ENCODE assay signal across 20 mouse cellular contexts in the genomic region with DNA sequence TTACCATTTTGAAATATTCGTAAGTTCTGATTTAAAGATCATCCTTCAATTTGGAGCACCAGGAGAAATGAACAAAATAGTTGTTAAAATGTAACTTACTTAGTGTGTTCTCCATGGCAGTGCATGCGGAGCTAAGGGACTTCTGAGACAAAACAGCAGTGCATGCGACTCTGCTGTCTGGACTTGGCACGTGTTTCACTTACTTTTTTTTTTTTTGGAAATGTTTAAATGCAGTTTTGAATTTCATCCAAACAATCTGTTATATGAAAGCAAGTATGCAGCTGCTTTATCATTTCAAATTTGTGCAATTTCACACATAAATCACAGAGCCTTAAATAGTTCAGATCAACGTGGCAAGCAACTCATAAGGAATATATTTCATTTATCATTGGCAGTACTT.
"Had no signal": no experiment of that assay in that cellular context is flagged by ENCODE, and none has a peak within 500 bp of the region (broad histone marks: within the 10 kb centered on the region; RNA-seq: fewer than 3 reads in every experiment).

No protein-coding gene starts in this region.

- H3K4me2 ChIP-seq: kidney, embryonic 15.5 days; liver, embryonic 13.5 days; midbrain, embryonic 13.5 days; neural tube, embryonic 12.5 days; neural tube, embryonic 15.5 days had no signal

- H3K4me3 ChIP-seq: kidney, embryonic 15.5 days; left cerebral cortex, adult 2 months; liver, embryonic 13.5 days; megakaryocyte, embryonic 14.5 days; midbrain, embryonic 10.5 days; midbrain, embryonic 13.5 days; neural tube, embryonic 12.5 days; neural tube, embryonic 15.5 days had no signal

- ATAC-seq: midbrain, embryonic 13.5 days had no signal

- H3K9me3 ChIP-seq: kidney, embryonic 15.5 days; liver, embryonic 13.5 days; megakaryocyte, embryonic 14.5 days; midbrain, embryonic 10.5 days; midbrain, embryonic 13.5 days; neural tube, embryonic 12.5 days; neural tube, embryonic 15.5 days had no signal

- H3K27me3 ChIP-seq: kidney, embryonic 15.5 days; liver, embryonic 13.5 days; megakaryocyte, embryonic 14.5 days; midbrain, embryonic 13.5 days; neural tube, embryonic 12.5 days; neural tube, embryonic 15.5 days had no signal

- H3K4me1 ChIP-seq: kidney, embryonic 15.5 days; midbrain, embryonic 10.5 days; midbrain, embryonic 13.5 days; neural tube, embryonic 12.5 days; neural tube, embryonic 15.5 days had no signal

- DNase-seq: kidney, postnatal 10 days; kidney, postnatal 36 days; layer of hippocampus, postnatal 36 days; liver, embryonic 13.5 days; lung, adult 2 months; lung, postnatal 10 days; lung, postnatal 36 days; right cerebral cortex, adult 18-20 months; right cerebral cortex, postnatal 25 days; spleen, adult 18-20 months; thymus, adult 2 months; thymus, postnatal 14 days; thymus, postnatal 4 days had no signal

- H3K9ac ChIP-seq: kidney, embryonic 15.5 days; liver, embryonic 13.5 days; midbrain, embryonic 13.5 days; neural tube, embryonic 12.5 days; neural tube, embryonic 15.5 days had no signal

- H3K36me3 ChIP-seq: liver, embryonic 13.5 days; midbrain, embryonic 10.5 days; neural tube, embryonic 12.5 days; neural tube, embryonic 15.5 days had no signal

- H3K27ac ChIP-seq: kidney, embryonic 15.5 days; left cerebral cortex, adult 2 months; liver, embryonic 13.5 days; midbrain, embryonic 10.5 days; midbrain, embryonic 13.5 days; neural tube, embryonic 12.5 days; neural tube, embryonic 15.5 days had no signal
